Mouse (Mus musculus): ENCODE data around the gene Epdr1. TPM values are rescaled to one million over a fixed set of nuclear protein-coding genes. Genes with fewer than 3 reads are reported as not detected.
A peak's percentile ranks its signal among the peaks of the same experiment; 100 is the strongest.

Epdr1 gene
- 10 to 100 TPM; 36.4 to 37.2 TPM for total RNA-seq (2021)

DNA sequence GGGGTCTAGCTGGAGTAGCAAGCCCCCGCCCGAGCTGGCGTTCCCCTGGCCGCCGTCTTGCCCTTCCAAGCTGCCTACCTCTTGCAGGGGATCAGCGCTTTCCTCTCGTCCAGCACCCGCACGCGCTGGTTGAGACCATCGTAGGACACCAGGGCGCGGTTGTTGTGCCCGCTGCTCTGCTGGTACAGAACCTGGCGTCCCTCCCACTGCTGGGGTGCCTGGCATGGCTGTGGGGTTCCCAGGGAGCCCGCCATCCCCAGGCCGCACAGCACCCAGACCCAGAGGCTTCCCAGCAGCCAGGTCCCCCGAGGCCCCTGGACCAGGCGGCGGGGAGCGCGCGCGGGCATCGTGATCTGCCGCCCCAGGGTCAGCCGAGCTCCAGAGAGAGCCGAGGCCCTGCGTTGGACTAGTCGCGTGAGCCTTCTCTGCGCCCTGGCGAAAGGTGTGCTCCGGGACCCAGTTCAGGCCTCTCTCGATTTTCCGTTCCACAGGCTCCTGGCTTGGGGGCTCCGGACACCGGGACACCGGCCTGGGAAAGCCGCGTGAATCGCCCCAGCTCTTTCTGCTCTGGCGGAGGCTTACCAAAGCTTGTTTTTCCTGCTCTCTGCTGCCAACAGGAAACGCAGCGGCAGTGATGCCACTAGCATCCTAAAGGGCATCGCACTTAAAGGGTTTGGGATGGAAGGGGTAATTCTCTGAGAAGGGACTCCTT is at the start of gene Epdr1:
Epdr1 (minus strand) TSS at position 712 of the 712 bp plus-strand sequence.
- intact Hi-C loops (cut with DNase I) = no loop called here
- DNase-seq (ENCODE audit: extremely low spot score in 1 of 2, low spot score in 2 of 2) = peak; percentile 77 to 81

- no peak for DNase-seq (ENCODE audit: extremely low spot score in 1 of 2, low spot score in 2 of 2)
- intact Hi-C loops (cut with DNase I) = no loop called here
These were observed 48.8 kb upstream of the Epdr1 start for GRCm38 (mm10) chr13:19668355-19669140.

DNA sequence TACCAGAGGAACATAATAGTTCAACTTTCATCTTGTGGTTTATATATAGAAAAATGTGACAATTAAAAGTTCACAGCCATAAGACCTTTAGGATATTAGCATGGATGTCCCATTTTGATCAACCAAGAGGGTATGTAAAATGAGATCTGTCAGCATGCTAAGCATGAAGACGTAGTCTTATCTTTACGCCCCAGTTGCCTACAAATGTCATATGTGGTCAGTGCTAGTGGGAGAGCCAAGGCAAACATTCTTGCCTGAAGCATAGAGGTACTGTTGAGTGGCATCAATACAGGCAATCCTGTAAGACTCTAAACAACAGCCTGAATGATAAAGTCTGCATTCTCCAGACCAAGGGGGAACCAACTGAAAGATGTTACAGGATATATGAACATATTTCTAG is 32.7 kb upstream of the Epdr1 start:
- intact Hi-C loops (cut with DNase I) = no loop called here
- no peak for DNase-seq (ENCODE audit: extremely low spot score in 1 of 2, low spot score in 2 of 2)

DNA sequence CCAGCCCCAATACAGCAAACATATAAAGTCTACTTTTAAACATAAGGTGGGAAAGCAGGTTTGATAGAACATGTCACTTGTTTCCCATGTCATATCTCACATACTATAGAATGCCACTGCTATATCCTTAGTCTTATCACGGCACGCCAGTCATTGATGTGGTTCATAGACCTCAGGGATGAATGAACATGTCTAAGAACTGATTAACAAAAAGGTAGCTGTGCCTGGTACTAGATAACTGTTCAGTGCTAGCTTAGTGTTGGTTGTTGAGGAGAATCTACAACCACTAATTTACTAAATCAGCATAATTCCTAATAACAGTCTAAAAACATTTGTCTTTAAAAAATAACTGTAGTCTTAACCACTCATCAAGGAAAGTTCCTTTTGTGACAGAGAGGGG is 30.1 kb upstream of the Epdr1 start:
- no peak for DNase-seq (ENCODE audit: extremely low spot score in 1 of 2, low spot score in 2 of 2)

DNA sequence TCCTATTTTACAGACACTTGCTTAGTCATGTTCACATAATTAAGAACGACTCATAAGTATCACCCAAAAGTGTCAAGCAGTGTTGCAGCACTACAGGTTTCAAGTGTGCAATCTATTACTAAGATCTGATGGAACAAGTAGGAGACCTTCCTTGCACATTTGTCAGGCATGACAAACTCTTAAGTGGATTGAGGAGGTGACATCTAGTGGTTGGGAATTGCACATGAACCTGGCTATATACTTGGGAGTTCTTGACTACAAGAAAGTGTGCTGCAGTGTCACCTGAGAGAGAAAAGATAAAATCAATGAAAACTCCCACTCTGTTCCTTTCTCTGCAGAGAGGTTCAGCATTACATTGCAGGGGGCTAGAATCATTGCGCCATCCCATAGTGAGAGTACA is 24.5 kb upstream of the Epdr1 start:
- intact Hi-C loops (cut with DNase I) = loop anchor here (5.0 to 10.0 kb wide), 4 partner anchors 209 to 489 kb away; no protein-coding TSS in a partner anchor
- no peak for DNase-seq (ENCODE audit: extremely low spot score in 1 of 2, low spot score in 2 of 2)

More for the DNA sequence above, 30.1 kb upstream of the Epdr1 start:
- intact Hi-C loops (cut with DNase I) = loop anchor here (10.0 kb wide), 3 partner anchors 215 to 495 kb away; no protein-coding TSS in a partner anchor

- DNase-seq (ENCODE audit: extremely low spot score in 1 of 2, low spot score in 2 of 2) = no peak
- intact Hi-C loops (cut with DNase I) = loop anchor here (5.0 to 10.0 kb wide), 4 partner anchors 209 to 489 kb away; no protein-coding TSS in a partner anchor
These were observed 23.8 kb upstream of the Epdr1 start for GRCm38 (mm10) chr13:19643519-19643918.

GRCm38 (mm10) chr13:19640203-19640851 is 20.6 kb upstream of the Epdr1 start:
- intact Hi-C loops (cut with DNase I) = loop anchor here (5.0 to 10.0 kb wide), 4 partner anchors 206 to 486 kb away; no protein-coding TSS in a partner anchor
- DNase-seq (ENCODE audit: extremely low spot score in 1 of 2, low spot score in 2 of 2) = peak in 1 of 2 experiments; percentile 14

GRCm38 (mm10) chr13:19636131-19636530 is 16.4 kb upstream of the Epdr1 start:
- intact Hi-C loops (cut with DNase I) = no loop called here
- no peak for DNase-seq (ENCODE audit: extremely low spot score in 1 of 2, low spot score in 2 of 2)

GRCm38 (mm10) chr13:19630768-19631709 is 11.3 kb upstream of the Epdr1 start:
- intact Hi-C loops (cut with DNase I) = no loop called here
- no peak for DNase-seq (ENCODE audit: extremely low spot score in 1 of 2, low spot score in 2 of 2)

GRCm38 (mm10) chr13:19626473-19626872 is 6.7 kb upstream of the Epdr1 start:
- no peak for DNase-seq (ENCODE audit: extremely low spot score in 1 of 2, low spot score in 2 of 2)
- intact Hi-C loops (cut with DNase I) = loop anchor here (10.0 kb wide), 1 partner anchor 172 kb away; no protein-coding TSS in a partner anchor

DNA sequence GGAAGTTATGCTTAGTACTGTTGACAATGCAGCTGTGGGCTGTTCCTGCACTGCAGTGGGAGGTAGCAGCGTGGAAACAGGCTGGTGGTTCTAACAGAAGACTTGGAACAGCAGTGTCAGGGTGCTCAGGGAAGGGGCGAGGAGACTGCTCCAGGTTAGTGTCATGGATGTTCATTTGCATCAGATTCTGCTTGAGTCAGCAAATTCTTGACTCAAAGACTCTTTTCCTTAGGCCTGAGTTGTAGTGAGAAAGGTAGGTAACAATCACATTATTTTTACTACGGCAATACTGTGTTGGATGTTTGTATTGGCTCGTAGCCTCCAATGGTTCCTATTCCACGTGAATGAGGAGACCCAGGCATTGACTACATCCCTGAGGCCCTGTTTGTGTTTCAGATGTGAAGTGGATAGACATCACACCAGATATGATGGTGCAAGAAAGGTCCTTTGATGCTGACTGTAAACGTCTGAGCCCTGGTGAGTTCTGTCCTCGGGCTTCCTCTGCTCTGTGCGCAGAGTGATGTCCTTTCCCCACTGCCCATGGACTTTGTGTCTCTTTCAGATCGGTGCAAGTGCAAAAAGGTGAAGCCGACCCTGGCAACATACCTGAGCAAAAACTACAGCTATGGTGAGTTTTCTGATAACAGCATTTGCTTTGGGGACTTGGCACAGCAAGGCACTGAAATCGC is 5.0 kb upstream of the Epdr1 start:
- intact Hi-C loops (cut with DNase I) = loop anchor here (10.0 kb wide), 1 partner anchor 170 kb away; no protein-coding TSS in a partner anchor
- no peak for DNase-seq (ENCODE audit: extremely low spot score in 1 of 2, low spot score in 2 of 2)

DNA sequence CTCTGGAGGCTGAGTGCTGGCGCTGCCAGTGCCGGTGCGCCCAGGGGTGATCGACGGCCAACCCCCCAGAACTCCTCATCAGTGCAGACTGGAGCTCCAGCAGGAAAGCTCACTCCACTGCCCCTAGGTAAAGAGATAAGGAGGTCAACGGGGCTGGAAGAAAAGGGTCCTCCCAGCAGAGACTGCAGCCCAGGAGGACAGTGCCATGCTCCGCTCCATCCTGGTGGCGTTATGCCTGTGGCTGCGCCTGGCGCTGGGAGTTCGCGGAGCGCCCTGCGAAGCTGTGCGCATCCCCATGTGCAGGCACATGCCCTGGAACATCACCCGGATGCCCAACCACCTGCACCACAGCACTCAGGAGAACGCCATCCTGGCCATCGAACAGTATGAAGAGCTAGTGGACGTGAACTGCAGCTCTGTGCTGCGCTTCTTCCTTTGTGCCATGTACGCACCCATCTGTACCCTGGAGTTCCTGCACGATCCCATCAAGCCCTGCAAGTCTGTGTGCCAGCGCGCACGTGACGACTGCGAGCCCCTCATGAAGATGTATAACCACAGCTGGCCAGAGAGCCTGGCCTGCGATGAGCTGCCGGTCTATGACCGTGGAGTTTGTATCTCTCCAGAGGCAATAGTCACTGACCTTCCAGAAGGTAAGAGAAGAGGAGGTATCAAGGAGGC is 3.6 kb upstream of the Epdr1 start:
- intact Hi-C loops (cut with DNase I) = loop anchor here (10.0 kb wide), 1 partner anchor 169 kb away; no protein-coding TSS in a partner anchor
- DNase-seq (ENCODE audit: extremely low spot score in 1 of 2, low spot score in 2 of 2) = peak in 1 of 2 experiments; percentile 28

GRCm38 (mm10) chr13:19622573-19623227 is 3.0 kb upstream of the Epdr1 start, which contains the start of gene Sfrp4:
TSS of gene Sfrp4 (plus strand) at chr13:19623104.
- peak in 1 of 2 experiments; percentile 76 for DNase-seq (ENCODE audit: extremely low spot score in 1 of 2, low spot score in 2 of 2)

GRCm38 (mm10) chr13:19618841-19619215 is 899 bp downstream of the Epdr1 start:
- no peak for DNase-seq (ENCODE audit: extremely low spot score in 1 of 2, low spot score in 2 of 2)
- intact Hi-C loops (cut with DNase I) = no loop called here

More at GRCm38 (mm10) chr13:19622573-19623227, 3.0 kb upstream of the Epdr1 start, which contains the start of gene Sfrp4:
- intact Hi-C loops (cut with DNase I) = loop anchor here (10.0 kb wide), 1 partner anchor 168 kb away; no protein-coding TSS in a partner anchor

DNA sequence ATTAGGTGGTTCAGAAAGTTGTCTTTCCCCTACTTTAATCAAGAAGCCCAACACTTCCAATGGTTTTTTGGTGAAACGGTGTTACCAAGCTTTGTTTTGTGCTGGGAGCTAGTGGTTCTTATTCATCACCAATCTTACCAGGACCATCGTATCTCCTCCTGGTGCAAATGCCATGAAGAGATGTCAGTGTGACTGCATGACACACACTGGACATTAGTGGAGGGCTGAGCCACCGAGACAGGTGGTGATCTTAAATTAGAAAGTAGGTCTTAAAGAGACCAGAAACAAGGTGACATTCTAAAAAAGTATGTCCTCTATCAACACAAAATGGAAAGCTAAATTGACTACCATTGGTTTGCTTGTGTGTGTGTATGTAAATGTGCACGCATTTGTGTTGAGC is 1.6 kb downstream of the Epdr1 start:
- no peak for DNase-seq (ENCODE audit: extremely low spot score in 1 of 2, low spot score in 2 of 2)
- intact Hi-C loops (cut with DNase I) = no loop called here

GRCm38 (mm10) chr13:19614311-19614710 is 5.4 kb downstream of the Epdr1 start:
- intact Hi-C loops (cut with DNase I) = no loop called here
- no peak for DNase-seq (ENCODE audit: extremely low spot score in 1 of 2, low spot score in 2 of 2)

Measured in left cerebral cortex, postnatal 10 days (tissue).